10 mouse cellular contexts compared by ENCODE assay signal in genomic region chr8:45110064-45110812, GRCm38 (mm10). TPM values are rescaled to one million over a fixed set of nuclear protein-coding genes. Genes with fewer than 3 reads are reported as not detected.
DNase-seq lines count a peak whose midpoint lies in the region; ATAC-seq and TF ChIP-seq lines count a peak whose summit lies in the region.
"Had no signal": no experiment of that assay in that cellular context is flagged by ENCODE, and none has a peak within 500 bp of the region (broad histone marks: within the 10 kb centered on the region; RNA-seq: fewer than 3 reads in every experiment).

No protein-coding gene starts in this region.

- no peak for TF ChIP-seq CTCF in heart, postnatal 0 days (IDR thresholded peaks at IDR 0.05; ENCODE audit: low read depth)
- TF ChIP-seq CTCF in hindbrain, postnatal 0 days (IDR thresholded peaks at IDR 0.05; ENCODE audit: low read depth) = no peak

- DNase-seq in heart, postnatal 0 days (ENCODE audit: low spot score) = no peak
- no peak for DNase-seq in heart, postnatal 14 days
- no peak for DNase-seq in embryonic facial prominence, embryonic 11.5 days (ENCODE audit: low spot score)
- DNase-seq in hindbrain, postnatal 0 days (ENCODE audit: low spot score) = peak; percentile 40
- DNase-seq in MN1 (ENCODE audit: low spot score) = no peak
- no peak for DNase-seq in ovary, postnatal 36 days (ENCODE audit: low spot score)
- DNase-seq: thymus, postnatal 14 days had no signal

- H3K4me3 ChIP-seq in heart, postnatal 0 days (ENCODE audit: low read depth, low read length) = peak overlapping the region; percentile 37
- H3K4me3 ChIP-seq in embryonic facial prominence, embryonic 11.5 days (ENCODE audit: low read depth, low read length) = no peak overlapping the region
- H3K4me3 ChIP-seq in hindbrain, postnatal 0 days (ENCODE audit: low read length) = peak overlapping the region; percentile 31
- peak overlapping the region; percentile 36 for H3K4me3 ChIP-seq in midbrain, embryonic 16.5 days (ENCODE audit: low read depth, low read length)

- H3K27me3 ChIP-seq in heart, postnatal 0 days (ENCODE audit: control insufficient read depth, insufficient read depth, low read length) = peaks cover 25% of the 10 kb centered on the region; the same call in 1 of the 2 replicates
- no peaks in the 10 kb centered on the region for H3K27me3 ChIP-seq in embryonic facial prominence, embryonic 11.5 days (ENCODE audit: control insufficient read depth, insufficient read depth, low read length)
- no peaks in the 10 kb centered on the region for H3K27me3 ChIP-seq in hindbrain, postnatal 0 days (ENCODE audit: insufficient read depth, low read length)
- no peaks in the 10 kb centered on the region for H3K27me3 ChIP-seq in midbrain, embryonic 16.5 days (ENCODE audit: control insufficient read depth, insufficient read depth, low read depth, low read length)

- no peak overlapping the region for H3K9ac ChIP-seq in heart, postnatal 0 days (replicated peaks; ENCODE audit: low read depth, low read length)
- no peak overlapping the region for H3K9ac ChIP-seq in embryonic facial prominence, embryonic 11.5 days (replicated peaks; ENCODE audit: low read length)
- H3K9ac ChIP-seq in hindbrain, postnatal 0 days (replicated peaks; ENCODE audit: low read length) = peak overlapping the region; percentile 33; the same call in 1 of the 2 replicates
- H3K9ac ChIP-seq in midbrain, embryonic 16.5 days (ENCODE audit: low read depth, low read length) = peak overlapping the region; percentile 52

- no peaks in the 10 kb centered on the region for H3K36me3 ChIP-seq in heart, postnatal 0 days (replicated peaks; ENCODE audit: control insufficient read depth, insufficient read depth, low read length)
- H3K36me3 ChIP-seq in embryonic facial prominence, embryonic 11.5 days (replicated peaks; ENCODE audit: control insufficient read depth, insufficient read depth, low read depth, low read length) = no peaks in the 10 kb centered on the region
- no peaks in the 10 kb centered on the region for H3K36me3 ChIP-seq in hindbrain, postnatal 0 days (ENCODE audit: insufficient read depth, low read length)
- H3K36me3 ChIP-seq in midbrain, embryonic 16.5 days (ENCODE audit: control insufficient read depth, insufficient read depth, low read length) = no peaks in the 10 kb centered on the region

- no peak for TF ChIP-seq EP300 in heart, postnatal 0 days (IDR thresholded peaks at IDR 0.05; ENCODE audit: low read depth)

- no peak overlapping the region for H3K27ac ChIP-seq in heart, postnatal 0 days (ENCODE audit: low read depth)
- no peak overlapping the region for H3K27ac ChIP-seq in embryonic facial prominence, embryonic 11.5 days (replicated peaks; ENCODE audit: low read depth, low read length)
- H3K27ac ChIP-seq in hindbrain, postnatal 0 days = no peak overlapping the region; the same call in 1 of the 2 replicates
- 0 out of 2 replicates have a peak overlapping the region, but pooled peaks have one; percentile 28 for H3K27ac ChIP-seq in midbrain, embryonic 16.5 days (ENCODE audit: low read length)

- intact Hi-C loops in heart, postnatal 14 days (cut with DNase I) = no loop called here

- no peaks in the 10 kb centered on the region for H3K9me3 ChIP-seq in heart, postnatal 0 days (replicated peaks; ENCODE audit: control insufficient read depth, low read length)
- no peaks in the 10 kb centered on the region for H3K9me3 ChIP-seq in embryonic facial prominence, embryonic 11.5 days (replicated peaks; ENCODE audit: control insufficient read depth, low read length)
- no peaks in the 10 kb centered on the region for H3K9me3 ChIP-seq in hindbrain, postnatal 0 days (ENCODE audit: low read length)
- H3K9me3 ChIP-seq in midbrain, embryonic 16.5 days (replicated peaks; ENCODE audit: control insufficient read depth, low read length, poor library complexity, severe bottlenecking) = no peaks in the 10 kb centered on the region

- peak overlapping the region; percentile 57 for H3K4me2 ChIP-seq in heart, postnatal 0 days (ENCODE audit: low read depth, low read length)
- H3K4me2 ChIP-seq in embryonic facial prominence, embryonic 11.5 days (ENCODE audit: low read depth, low read length) = peak overlapping the region; percentile 41
- peak overlapping the region; percentile 63 for H3K4me2 ChIP-seq in hindbrain, postnatal 0 days (ENCODE audit: low read depth, low read length)
- H3K4me2 ChIP-seq in midbrain, embryonic 16.5 days (ENCODE audit: low read length) = peak overlapping the region; percentile 71

- ATAC-seq in heart, postnatal 0 days (ENCODE audit: insufficient read depth, low read depth) = no peak
- ATAC-seq in embryonic facial prominence, embryonic 11.5 days (replicated peaks; ENCODE audit: insufficient number of reproducible peaks, low FRiP score, low TSS enrichment, low read depth) = no peak; the same call in 1 of the 2 replicates
- ATAC-seq in hindbrain, postnatal 0 days = peak; percentile 81
- peak; percentile 80 for ATAC-seq in midbrain, embryonic 16.5 days
- no peak for ATAC-seq in CD4-positive, CD25-positive, alpha-beta regulatory T cell, adult 4 months

- 7% methylated on average over 16 of the region's 16 CpGs for WGBS in heart, postnatal 0 days
- 13% methylated on average over 16 of the region's 16 CpGs for WGBS in embryonic facial prominence, embryonic 11.5 days
- WGBS in hindbrain, postnatal 0 days = 8% methylated on average over 16 of the region's 16 CpGs
- 11% methylated on average over 16 of the region's 16 CpGs for WGBS in midbrain, embryonic 16.5 days

- 0 out of 2 replicates have a peak, but pooled peaks cover 8% of the 10 kb centered on the region for H3K4me1 ChIP-seq in heart, postnatal 0 days (ENCODE audit: control insufficient read depth, insufficient read depth)
- no peaks in the 10 kb centered on the region for H3K4me1 ChIP-seq in embryonic facial prominence, embryonic 11.5 days (ENCODE audit: control insufficient read depth, insufficient read depth, low read length)
- 0 out of 2 replicates have a peak, but pooled peaks cover 3% of the 10 kb centered on the region for H3K4me1 ChIP-seq in hindbrain, postnatal 0 days (ENCODE audit: insufficient read depth, low read length)
- peaks cover 7% of the 10 kb centered on the region; the same call in 1 of the 2 replicates for H3K4me1 ChIP-seq in midbrain, embryonic 16.5 days (ENCODE audit: control insufficient read depth, insufficient read depth, low read length)

RNA-seq across cellular contexts. Expression of gene Mtnr1a, which starts 41.3 kb away (rescaled TPM):
- not detected in 2 replicates for total RNA-seq in heart, postnatal 0 days (2014; rRNA removed; ENCODE audit: low replicate concordance)
- not detected in 2 replicates for polyA plus RNA-seq in heart, postnatal 0 days (2015; fragmentation: Nextera tagmentation; extraction: Ambion mirVana)
- not detected for total RNA-seq in heart, postnatal 14 days (2021)
- polyA plus RNA-seq in embryonic facial prominence, embryonic 11.5 days (2014; fragmentation: Nextera tagmentation; extraction: Ambion mirVana) = 0.35 TPM in 1 of 2 replicates, not detected in the other
- 0.16 and 1.7 TPM in 2 replicates for total RNA-seq in hindbrain, postnatal 0 days (2014; rRNA removed)
- polyA plus RNA-seq in hindbrain, postnatal 0 days (2015; fragmentation: Nextera tagmentation; extraction: Ambion mirVana) = 0.15 and 0.26 TPM in 2 replicates
- polyA plus RNA-seq in midbrain, embryonic 16.5 days (2015; fragmentation: Nextera tagmentation; extraction: Ambion mirVana) = 0.23 and 0.57 TPM in 2 replicates
- not detected for polyA plus RNA-seq in CD4-positive, CD25-positive, alpha-beta regulatory T cell, adult 4 months (2017; shearing (Covaris generic))
- total RNA-seq: hematopoietic stem cell, adult 5-6 weeks had no signal

Comparison
In these comparisons a context has a peak if more than half of its experiments do, and no peak if none do; other contexts are left out.
1. ATAC-seq: peak in hindbrain, postnatal 0 days (single experiment) and midbrain, embryonic 16.5 days (single experiment); none in heart, postnatal 0 days (single experiment), embryonic facial prominence, embryonic 11.5 days (single experiment) and CD4-positive, CD25-positive, alpha-beta regulatory T cell, adult 4 months (single experiment).
2. H3K9ac ChIP-seq: peak in hindbrain, postnatal 0 days (single experiment) and midbrain, embryonic 16.5 days (single experiment); none in heart, postnatal 0 days (single experiment) and embryonic facial prominence, embryonic 11.5 days (single experiment).
3. Peak in every context shown above with its lines, with median percentiles within 50 percentile points of each other: H3K4me2 ChIP-seq.